Mouse (Mus musculus) left cerebral cortex, adult 11 months (tissue): ENCODE measurements around the gene Ihh.

Experiments
- DNase-seq: peaks from one replicate; pipeline ENCODE4 v3.0.0; 2022; ENCODE audit warnings: low spot score

Gene Ihh

GRCm38 (mm10) chr1:74951556-74952210 is at the start of gene Ihh:
Ihh (minus strand) TSS chr1:74951672.
- no peak for DNase-seq

- no peak for DNase-seq
Observed at GRCm38 (mm10) chr1:75001183-75001582, 49.7 kb upstream of the Ihh start.

GRCm38 (mm10) chr1:75000496-75000895 is 49.0 kb upstream of the Ihh start:
- DNase-seq: peak; percentile 9

DNA sequence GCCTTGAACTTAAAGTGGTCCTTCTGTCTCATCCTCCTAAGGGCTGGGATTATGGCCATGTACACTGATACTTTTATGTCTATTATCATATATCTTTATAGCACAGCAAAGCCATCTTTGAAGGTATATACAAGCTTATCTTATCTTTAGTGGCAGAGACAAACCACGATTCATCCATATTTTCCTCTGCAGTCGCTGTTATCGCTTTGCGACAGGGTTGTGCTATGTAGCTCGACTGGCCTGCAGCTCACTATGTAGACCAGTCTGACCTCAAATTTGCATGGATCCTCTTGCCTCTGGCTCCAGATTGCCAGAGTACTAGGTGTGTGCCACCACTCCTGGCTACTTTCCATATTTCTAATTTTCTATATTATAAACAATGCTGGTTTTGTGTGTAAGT is 47.7 kb upstream of the Ihh start:
- no peak for DNase-seq

GRCm38 (mm10) chr1:74997231-74997630 is 45.8 kb upstream of the Ihh start:
- no peak for DNase-seq

DNA sequence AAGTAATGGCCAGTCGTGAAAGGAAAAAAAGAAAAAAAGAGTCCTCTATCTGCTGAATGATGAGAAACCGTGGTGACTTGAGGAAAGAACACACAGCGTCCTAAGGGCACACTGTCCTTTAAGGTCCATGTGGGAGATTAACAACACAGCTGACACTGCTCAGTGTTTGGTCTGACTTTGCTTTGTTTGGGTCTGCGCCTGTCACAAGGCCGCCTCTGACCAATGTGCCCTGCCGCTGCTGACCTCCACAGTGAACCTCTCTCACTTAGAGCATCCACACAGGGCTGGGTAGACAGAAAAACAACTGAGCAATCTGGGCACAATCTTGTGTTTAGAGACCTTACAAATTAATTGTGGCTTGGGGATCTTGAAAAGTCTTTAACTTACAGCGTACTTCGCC is 25.5 kb upstream of the Ihh start:
- no peak for DNase-seq

DNA sequence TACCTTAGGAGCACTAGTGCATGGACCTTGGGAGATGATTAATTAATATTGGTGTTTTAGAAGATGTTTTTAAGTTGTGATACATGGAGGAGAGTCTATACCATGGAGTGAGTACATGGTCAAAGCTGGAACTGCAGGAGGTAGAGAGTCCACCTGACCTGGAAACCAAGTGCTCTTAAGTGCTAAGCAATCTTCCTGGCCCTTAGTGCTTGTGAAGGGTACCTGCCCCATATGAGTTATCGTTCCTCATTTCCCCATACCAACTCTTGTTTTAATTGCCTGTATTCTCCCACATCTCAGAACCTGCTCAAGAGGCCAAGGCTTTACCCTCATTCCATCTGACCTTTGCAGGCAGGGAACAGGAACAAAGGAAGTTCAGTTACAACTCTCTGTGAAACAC is 24.5 kb upstream of the Ihh start:
- DNase-seq: no peak

- DNase-seq: no peak
Observed at GRCm38 (mm10) chr1:74973590-74973989, 22.1 kb upstream of the Ihh start.

- no peak for DNase-seq
Observed at GRCm38 (mm10) chr1:74971353-74972050, 20.0 kb upstream of the Ihh start.

DNA sequence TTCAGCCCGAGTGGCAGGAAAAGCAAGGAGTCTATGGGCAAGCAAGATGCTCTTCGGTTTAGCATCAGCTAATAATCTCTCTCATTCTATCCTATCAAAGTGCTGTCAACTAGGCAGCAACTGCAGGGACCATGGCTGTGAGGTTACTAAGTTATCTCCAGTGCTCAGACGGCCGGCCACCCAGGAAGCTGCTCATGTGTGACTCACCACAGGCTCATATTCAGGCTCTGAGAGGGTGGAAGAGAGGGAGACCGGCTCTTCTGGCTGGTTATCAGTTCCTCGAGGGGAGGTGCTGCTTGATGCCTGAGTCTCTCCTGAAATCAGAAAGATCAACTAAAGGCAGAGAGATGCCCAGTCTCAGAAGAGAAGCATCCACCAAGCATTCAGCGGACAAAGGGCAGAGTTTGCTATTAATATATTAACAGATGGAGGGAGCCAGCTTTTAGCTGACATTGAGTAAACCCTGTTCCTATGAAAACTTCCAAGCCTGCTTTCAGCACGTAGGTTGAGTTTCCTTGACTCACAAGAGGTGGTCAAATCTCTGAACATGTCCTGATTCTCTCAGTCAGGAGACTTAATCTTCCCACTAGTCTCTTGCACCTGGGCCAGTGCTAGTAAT is 16.6 kb upstream of the Ihh start:
- no peak for DNase-seq

DNA sequence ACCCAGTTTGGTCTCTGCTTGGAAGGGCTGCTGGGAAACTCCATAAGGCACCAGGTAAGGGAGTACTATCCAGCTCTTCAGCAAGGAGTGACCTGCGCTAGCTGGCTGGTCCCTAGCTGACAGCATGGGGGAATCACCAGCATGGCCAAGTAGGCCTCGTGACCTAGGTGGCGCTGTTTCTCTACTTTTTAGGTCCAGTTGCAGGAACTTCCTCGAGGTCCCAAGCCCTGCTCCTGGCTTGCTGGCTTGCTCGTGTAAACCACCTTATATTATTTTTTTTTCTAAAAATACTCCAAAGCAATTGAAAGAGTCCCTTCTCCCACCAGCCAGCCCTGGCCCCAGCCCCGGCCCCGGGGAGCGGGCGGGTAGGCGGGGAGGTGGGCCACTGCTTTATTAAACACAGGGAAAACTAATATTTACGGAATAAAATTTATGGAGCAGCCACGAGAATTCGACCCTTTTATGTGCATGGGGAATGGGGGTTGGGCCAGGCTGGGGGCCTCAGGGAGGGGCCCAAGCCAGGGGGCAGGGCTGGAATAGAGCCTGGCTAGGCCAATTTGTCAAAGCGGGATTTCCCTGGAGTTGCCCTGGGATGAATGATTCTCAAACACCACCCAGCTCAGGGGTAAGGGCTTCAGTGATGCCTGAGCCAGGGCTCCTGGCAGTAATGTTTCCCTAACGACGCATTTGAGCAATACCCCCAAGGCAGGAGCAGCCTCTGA is 13.2 kb upstream of the Ihh start:
- DNase-seq: peak; percentile 45

GRCm38 (mm10) chr1:74962853-74963227 is 11.4 kb upstream of the Ihh start:
- DNase-seq: no peak

GRCm38 (mm10) chr1:74962126-74962852 is 10.8 kb upstream of the Ihh start:
- no peak for DNase-seq

DNA sequence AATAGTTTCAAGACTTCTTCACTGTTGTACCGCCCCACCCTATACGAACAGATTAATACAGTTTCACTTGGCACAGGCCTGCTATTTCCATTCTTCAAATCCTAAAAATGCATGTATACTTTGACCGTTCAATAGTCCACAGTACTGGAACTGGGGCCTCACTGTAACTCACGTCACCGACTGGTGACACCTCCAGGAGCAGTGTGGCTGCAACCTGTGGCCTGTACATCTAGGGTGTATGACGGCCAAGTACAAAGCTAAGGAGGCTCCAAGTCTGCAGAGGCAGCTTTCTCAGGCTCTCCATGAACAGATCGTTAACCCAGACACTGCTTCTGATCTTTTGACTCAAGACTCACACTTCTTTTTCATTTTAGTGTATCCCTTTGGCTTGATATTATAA is 10.2 kb upstream of the Ihh start:
- no peak for DNase-seq

GRCm38 (mm10) chr1:74960059-74960458 is 8.6 kb upstream of the Ihh start:
- DNase-seq: no peak

- no peak for DNase-seq
Observed at GRCm38 (mm10) chr1:74950576-74951490, 639 bp downstream of the Ihh start.

GRCm38 (mm10) chr1:74950066-74950465 is 1.4 kb downstream of the Ihh start:
- DNase-seq: no peak

DNA sequence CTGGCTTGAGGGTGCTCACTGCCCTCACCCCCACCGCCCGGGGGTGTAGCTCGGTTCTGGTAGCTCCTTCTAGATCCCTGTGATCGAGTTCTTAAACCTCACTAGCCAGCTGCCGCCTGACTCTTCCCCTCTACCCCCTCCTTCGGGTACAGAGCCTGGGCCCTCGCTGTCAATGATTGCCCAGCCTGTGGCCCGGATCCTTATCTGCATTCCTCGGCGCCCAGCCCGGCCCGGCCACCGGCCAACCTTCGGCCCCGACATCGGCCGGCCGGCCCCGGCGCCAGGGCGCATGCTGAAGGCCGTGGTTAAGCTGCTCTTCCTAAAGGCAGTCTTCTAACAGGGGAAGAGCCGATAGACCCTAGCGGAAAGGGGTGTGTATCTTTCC is 1.8 kb downstream of the Ihh start:
- no peak for DNase-seq

GRCm38 (mm10) chr1:74948784-74949665 is 2.4 kb downstream of the Ihh start:
- DNase-seq: peak; percentile 31
